Mouse (Mus musculus) testis, adult 2 months (tissue): ENCODE results near the gene Tsc22d1.

Source experiments
- CTCF ChIP-seq: fragments of 200-500 bp; IDR thresholded peaks from 2 replicates; pipeline ENCODE4 v1.5.1; 2012; ENCODE audit warnings: low read depth, mild to moderate bottlenecking, inconsistent platforms, low read length, moderate library complexity; ENCODE audit not compliant: control insufficient read depth, insufficient read depth, insufficient replicate concordance
- POLR2A ChIP-seq: fragments of 200-500 bp; IDR thresholded peaks from 2 replicates; pipeline ENCODE4 v1.6.1; 2012; ENCODE audit warnings: low read depth, mild to moderate bottlenecking, inconsistent platforms, low read length, moderate library complexity; ENCODE audit not compliant: control insufficient read depth

DNA sequence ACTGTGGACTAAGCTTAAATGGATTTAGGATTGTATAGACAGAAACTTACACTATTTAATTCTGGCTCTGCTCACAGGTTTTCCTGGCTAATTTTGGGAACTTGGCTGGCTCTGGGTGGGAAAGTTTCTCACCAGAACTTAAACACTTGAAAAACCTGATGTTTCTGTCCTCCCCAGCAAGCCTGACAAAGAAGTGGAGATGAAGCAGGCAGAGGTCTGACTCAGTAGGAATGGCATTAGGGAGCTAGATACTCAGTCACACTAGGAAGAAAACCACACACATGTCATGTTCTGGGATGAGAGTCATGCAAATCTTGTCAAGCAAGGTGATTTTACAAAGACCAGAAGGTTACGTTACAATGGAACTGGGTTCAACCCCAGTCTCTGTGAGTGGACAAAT is 120.3 kb downstream of the Tsc22d1 start:
- TF ChIP-seq CTCF (no peak), POLR2A (no peak)
